Mouse (Mus musculus) lung, adult 2 months (tissue): ENCODE measurements around the gene Rfx4. TPM values are rescaled to one million over a fixed set of nuclear protein-coding genes. Genes with fewer than 3 reads are reported as not detected.

ENCODE experiments used
- DNase-seq: peaks from one replicate; pipeline ENCODE4 v3.0.0; 2022
- H3K4me1 ChIP-seq: fragments of 200-500 bp; 2 replicates; pipeline ENCODE4 v1.6.1; 2011; ENCODE audit warnings: low read length; ENCODE audit not compliant: control insufficient read depth, insufficient read depth
- H3K4me3 ChIP-seq: fragments of 200-500 bp; replicated peaks from 2 replicates; pipeline ENCODE3; 2011; ENCODE audit warnings: low read depth, mild to moderate bottlenecking, control low read depth, low read length; ENCODE audit errors: extremely low read depth
- CTCF ChIP-seq: fragments of 200-500 bp; IDR thresholded peaks from 2 replicates; pipeline ENCODE4 v1.5.1; 2011; ENCODE audit warnings: mild to moderate bottlenecking, low read length, control low read depth; ENCODE audit not compliant: insufficient read depth
- POLR2A ChIP-seq: fragments of 200-500 bp; IDR thresholded peaks from 2 replicates; pipeline ENCODE4 v1.6.1; 2011; ENCODE audit warnings: low read depth, mild to moderate bottlenecking, control low read depth, low read length, borderline replicate concordance; ENCODE audit errors: extremely low read depth
- WGBS: fragments of 180-500 bp; shearing (Covaris S2); methylation state at CpG from one replicate; pipeline ENCODE4 v1.1.7; 2018; 5-methylcytosine and 5-hydroxymethylcytosine counted together
- polyA plus RNA-seq: library from polyadenylated mRNA; depleted of rRNA; stranded (reverse); fragments of >200 nt; gene quantifications from 2 replicates; pipeline ENCODE4 v1.2.3, GENCODE M21; 2012

Gene Rfx4
- polyA plus RNA-seq, 1 experiment = 0.13 TPM

DNA sequence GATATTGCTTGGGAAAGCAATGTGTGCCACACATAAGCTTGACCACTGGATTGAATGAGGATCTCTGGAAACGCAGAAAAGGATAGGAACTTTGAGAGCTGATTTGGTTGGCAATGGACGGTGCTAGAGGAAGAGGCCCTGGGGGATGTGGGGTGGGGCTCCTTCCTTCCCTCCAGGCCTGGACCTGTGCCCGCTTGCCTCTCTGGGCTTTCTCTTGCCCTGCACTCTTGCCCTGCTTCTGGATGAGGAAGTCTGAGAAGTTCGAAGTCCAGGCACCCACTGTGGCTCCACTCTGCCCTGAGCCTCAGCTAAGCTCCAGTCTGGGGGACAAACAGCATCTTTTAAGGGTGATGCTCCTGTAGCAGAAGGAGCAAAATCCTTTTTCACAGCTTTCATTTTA, 67.8 kb downstream of the Rfx4 start:
- no peaks in the 10 kb centered on the region for H3K4me1 ChIP-seq
- DNase-seq = no peak
- no peak overlapping the region for H3K4me3 ChIP-seq
- TF ChIP-seq CTCF = no peak
- TF ChIP-seq POLR2A = no peak
- 23% methylated on average over 4 of the region's 4 CpGs for WGBS

DNA sequence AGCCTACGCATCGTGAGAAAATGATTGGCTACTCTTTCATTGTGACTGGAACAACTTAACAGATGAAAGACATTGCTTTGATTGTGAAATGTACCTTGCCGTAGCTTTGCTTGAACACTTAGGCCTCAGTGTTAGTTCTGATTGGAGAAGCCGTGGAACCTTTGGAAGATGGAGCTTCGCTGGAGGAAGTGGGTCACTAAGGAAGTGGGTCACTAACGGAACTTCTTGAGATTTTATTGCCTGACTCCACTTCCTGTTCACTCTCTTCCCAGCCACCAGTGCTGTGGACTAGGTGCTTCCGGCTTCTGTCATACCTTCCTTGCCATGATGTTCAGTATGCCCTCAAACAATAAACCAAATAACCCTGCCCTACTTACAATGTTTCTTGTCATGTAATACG, 73.1 kb downstream of the Rfx4 start:
- TF ChIP-seq CTCF = no peak
- TF ChIP-seq POLR2A = no peak
- Histone ChIP-seq H3K4me1 (no peaks in the 10 kb centered on the region), H3K4me3 (no peak overlapping the region)
- 62% methylated on average over 8 of the region's 8 CpGs for WGBS
- no peak for DNase-seq

DNA sequence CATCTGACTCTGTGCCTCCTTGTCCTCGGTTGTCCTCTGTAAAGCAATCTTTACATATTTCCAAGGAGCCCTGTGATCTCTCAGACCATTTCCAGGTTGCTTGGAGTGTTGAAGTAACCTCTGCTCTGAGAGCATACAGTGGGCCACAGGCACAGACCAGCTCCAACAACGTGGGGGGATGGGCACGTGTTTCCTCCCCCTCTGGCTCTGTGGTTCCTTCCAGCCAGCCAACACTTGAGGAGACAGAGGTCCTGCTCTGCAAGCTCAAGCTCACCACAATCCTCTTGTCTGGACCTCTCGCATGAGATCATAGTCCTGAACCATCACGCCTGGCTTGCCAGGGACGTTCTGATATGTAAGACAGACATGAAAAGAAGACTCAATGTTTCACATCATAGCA, 79.7 kb downstream of the Rfx4 start:
- no peaks in the 10 kb centered on the region; the same call in 1 of the 2 replicates for H3K4me1 ChIP-seq
- no peak for TF ChIP-seq CTCF
- no peak for TF ChIP-seq POLR2A
- H3K4me3 ChIP-seq = no peak overlapping the region
- DNase-seq = no peak
- WGBS = 56% methylated on average over 6 of the region's 6 CpGs

DNA sequence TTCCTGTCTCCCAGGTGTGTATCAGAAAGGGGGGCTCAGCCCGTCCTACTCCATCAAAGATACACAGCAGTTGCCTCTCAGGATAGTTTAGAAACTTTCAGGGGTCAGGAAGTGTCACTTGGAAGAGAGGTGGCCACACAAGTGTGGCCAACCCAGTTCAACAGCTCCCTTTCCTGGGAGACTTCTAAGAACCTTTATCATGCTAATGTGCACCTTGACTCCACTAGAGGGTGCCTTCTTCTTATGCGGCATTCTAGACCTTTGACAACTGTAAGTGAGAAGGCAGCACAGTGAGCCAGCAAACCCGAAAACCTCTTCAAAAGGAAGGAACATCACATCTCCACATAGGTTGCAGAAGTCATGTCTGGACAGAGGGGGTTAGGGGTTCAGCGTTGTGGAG, 80.2 kb downstream of the Rfx4 start:
- DNase-seq = no peak
- 13% methylated on average over 4 of the region's 4 CpGs for WGBS
- no peak for TF ChIP-seq POLR2A
- no peak for TF ChIP-seq CTCF
- no peaks in the 10 kb centered on the region; the same call in 1 of the 2 replicates for H3K4me1 ChIP-seq
- no peak overlapping the region for H3K4me3 ChIP-seq

DNA sequence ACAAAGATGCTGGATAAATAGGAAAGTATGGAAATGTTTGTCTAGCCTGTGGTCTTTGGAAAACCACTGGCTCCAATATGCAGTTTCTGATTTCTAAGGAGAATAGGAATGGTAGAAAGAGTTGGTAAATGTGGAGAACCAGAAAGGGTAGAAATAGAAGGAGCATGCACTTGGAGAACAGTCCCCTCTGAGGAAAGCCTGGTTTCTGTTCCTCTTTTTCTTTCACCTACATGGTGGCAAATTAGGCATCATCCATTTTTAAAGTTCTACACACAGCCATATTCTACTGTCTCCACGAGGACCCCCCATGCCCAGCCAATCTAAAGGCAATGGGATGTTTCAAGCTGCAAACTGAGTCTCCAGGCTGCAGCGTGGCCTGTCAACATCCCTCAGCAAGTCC, 81.5 kb downstream of the Rfx4 start:
- WGBS = 81% methylated on average over 2 of the region's 2 CpGs
- Histone ChIP-seq H3K4me1 (no peaks in the 10 kb centered on the region; the same call in 1 of the 2 replicates), H3K4me3 (no peak overlapping the region)
- no peak for DNase-seq
- TF ChIP-seq POLR2A (no peak), CTCF (no peak)

DNA sequence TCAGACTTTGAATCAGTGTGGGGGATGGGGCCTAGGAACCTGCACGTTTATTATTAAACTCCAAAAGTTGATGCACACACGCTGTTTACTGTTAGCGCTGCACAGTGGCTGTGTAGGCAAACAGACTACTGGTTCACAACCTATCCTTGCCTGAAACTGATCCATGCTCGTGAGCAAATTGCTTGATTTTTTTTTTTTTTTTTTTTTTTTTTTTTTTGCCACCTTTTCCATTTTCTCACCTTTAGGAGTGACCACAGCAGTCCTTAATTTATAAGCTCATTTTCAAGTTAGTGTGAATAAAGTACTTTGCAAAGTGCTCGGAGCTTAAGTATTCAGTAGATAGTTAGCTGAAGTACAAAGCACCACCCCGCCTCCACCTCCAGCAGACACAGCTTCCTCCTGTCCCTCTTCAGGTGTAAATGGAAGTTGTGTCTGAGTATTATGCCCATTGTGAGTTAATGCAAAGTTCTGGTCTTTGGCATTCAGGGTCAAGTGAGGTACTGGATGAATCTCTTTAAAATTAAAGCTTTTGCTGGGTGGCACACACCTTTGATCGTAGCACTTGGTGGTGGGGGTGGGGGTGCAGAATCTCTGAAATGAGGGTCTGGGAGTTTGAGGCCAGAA, 83.1 kb downstream of the Rfx4 start:
- no peak for TF ChIP-seq CTCF
- TF ChIP-seq POLR2A = no peak
- DNase-seq = no peak
- Histone ChIP-seq H3K4me1 (no peaks in the 10 kb centered on the region; the same call in 1 of the 2 replicates), H3K4me3 (no peak overlapping the region)
- 74% methylated on average over 7 of the region's 7 CpGs for WGBS

DNA sequence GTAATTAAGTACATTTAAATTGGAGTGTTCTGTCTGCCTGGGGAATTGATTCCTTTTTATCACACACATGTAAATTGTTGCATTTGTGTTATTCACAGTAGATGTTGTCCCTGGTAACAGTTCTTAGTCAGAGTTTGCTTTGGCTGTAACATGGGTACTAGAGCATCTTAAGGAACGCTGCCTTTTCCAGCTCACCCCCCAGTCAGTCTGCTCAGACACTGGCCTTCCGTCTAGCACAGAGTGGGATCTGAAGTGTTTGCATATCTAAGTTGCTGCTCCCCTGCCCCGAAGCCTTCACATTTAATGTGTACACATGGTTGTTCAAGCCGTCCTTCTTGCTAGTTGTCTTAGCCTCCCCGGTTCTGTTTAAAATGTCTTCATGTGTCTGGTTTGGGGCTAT, 90.8 kb downstream of the Rfx4 start:
- DNase-seq = no peak
- WGBS = 58% methylated on average over 5 of the region's 5 CpGs

DNA sequence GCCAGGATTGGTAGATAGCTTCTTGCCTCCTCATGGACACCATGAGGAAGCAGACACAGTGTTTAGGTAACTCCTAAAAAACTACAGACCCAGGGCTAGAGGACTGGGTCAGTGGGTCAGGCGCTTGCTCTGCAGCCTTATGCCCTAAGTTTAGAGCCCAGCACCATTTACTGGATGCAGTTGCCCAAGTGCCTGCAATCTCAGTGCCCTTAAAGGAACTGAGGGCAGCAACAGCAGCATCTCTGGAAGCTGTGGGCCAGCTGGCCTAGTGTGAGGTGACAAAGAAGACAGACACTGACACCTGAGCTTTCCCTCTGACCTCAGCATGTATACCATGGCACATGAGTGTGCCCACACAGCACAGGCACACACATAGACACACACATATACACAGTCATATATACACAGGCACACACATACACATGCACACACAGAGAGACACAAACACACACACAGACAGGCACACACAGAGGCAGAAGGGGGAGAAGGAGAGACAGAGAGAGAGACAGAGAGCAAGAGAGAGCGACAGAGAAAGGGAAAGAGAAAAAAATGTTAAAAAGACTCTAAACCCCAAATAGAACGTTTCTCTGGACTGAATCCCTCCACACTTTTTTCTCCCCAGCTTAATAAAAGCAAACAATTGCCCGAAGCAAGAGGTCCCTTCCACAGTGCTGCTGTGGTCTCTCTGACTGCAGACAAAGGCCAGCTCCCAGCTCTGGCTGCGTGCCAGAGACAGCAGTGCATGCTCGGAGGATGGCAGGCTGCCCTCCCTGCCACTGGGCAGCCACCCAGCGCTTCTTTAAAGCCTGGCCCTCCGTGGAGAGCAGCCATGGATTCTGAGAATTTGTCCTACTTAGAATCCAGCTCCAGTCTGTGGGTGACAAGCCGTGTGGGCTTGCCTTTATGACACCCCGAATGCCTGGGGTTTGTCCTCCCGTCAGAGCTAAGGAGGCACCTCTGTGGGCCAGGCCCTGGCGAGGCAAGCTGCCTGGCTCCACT, 96.4 kb downstream of the Rfx4 start:
- DNase-seq = peak; percentile 31
- Histone ChIP-seq H3K4me1 (no peaks in the 10 kb centered on the region), H3K4me3 (no peak overlapping the region)
- TF ChIP-seq POLR2A = no peak
- no peak for TF ChIP-seq CTCF
- WGBS = 30% methylated on average over 12 of the region's 12 CpGs

More for the DNA sequence above, 90.8 kb downstream of the Rfx4 start:
- Histone ChIP-seq H3K4me3 (no peak overlapping the region), H3K4me1 (no peaks in the 10 kb centered on the region)
- TF ChIP-seq POLR2A (no peak), CTCF (no peak)

DNA sequence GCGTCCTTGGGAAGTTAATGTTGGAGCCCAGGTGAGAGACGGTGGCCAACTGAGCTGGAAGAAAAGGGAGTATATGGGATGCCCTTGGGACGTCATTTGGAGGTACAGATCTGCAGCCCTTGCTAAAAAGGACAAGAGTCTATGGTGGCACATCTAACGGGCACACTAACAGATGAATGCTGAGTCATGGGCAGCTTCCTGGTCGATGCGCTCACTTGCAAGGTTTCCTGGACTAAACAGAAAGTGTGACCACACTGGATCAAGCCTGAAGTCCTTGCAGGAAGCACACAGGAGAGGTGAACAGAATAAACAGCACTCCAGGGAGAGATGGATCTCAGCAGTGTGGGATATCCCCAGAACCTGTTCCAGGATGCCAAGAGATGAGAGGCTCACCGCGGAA, 98.2 kb downstream of the Rfx4 start:
- H3K4me3 ChIP-seq = no peak overlapping the region
- 83% methylated on average over 8 of the region's 8 CpGs for WGBS
- no peaks in the 10 kb centered on the region for H3K4me1 ChIP-seq
- TF ChIP-seq POLR2A = no peak
- TF ChIP-seq CTCF = no peak
- no peak for DNase-seq

DNA sequence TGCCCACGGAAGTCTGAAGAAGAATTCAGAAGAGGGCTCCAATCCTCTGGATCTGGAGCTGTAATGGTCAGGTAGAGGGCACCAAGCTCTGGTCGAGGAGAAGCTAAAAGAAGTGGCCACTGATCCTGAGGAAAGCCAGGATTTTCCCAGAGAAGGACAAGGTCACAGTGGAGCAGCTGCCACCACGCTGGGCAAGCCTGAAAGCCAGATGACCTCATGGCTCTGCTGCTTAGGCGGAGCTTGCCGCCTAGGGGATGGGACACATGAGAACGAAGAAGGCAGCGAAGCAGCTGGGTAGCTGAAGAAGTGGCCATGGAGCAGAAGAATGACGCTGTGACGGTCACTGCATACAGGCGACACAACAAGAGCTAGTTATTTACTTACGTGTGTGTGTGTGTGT, 99.6 kb downstream of the Rfx4 start:
- H3K4me3 ChIP-seq = no peak overlapping the region
- DNase-seq = no peak
- no peaks in the 10 kb centered on the region for H3K4me1 ChIP-seq
- WGBS = 76% methylated on average over 11 of the region's 11 CpGs
- TF ChIP-seq POLR2A = no peak
- TF ChIP-seq CTCF = no peak
